Mouse (Mus musculus) CH12.LX (cell line): ENCODE results near the gene Fgfr2. TPM values are rescaled to one million over a fixed set of nuclear protein-coding genes. Genes with fewer than 3 reads are reported as not detected.

Experiments used
- DNase-seq: peaks from one replicate; pipeline ENCODE4 v3.0.0-alpha.2; 2013; ENCODE audit errors: extremely low read depth
- H3K27ac ChIP-seq: 2 replicates; pipeline ENCODE4 v1.5.1; 2012; ENCODE audit warnings: low read depth, mild to moderate bottlenecking, control low read depth, moderate library complexity; ENCODE audit not compliant: insufficient read depth
- H3K27me3 ChIP-seq: replicated peaks from 2 replicates; pipeline ENCODE3; 2012; ENCODE audit warnings: inconsistent platforms
- H3K36me3 ChIP-seq, 2 experiments: replicated peaks in 1 of 2; 2 replicates each; pipeline versions ENCODE3 to v1.6.1; 2012; ENCODE audit warnings: inconsistent platforms in 1 of 2, low read length in 1 of 2, mild to moderate bottlenecking in 1 of 2, mixed read lengths in 1 of 2, moderate library complexity in 1 of 2; ENCODE audit not compliant: control insufficient read depth in 1 of 2, insufficient read depth in 1 of 2
- H3K4me1 ChIP-seq, 2 experiments: 2 replicates each; pipeline ENCODE4 v1.6.1; 2012; ENCODE audit warnings: inconsistent platforms in 1 of 2, moderate library complexity in 1 of 2; ENCODE audit not compliant: insufficient read depth in 2 of 2, control insufficient read depth in 1 of 2
- H3K4me2 ChIP-seq: 2 replicates; pipeline ENCODE4 v1.6.1; 2012; ENCODE audit warnings: low read depth, mild to moderate bottlenecking, control low read depth; ENCODE audit not compliant: poor library complexity, insufficient read depth, severe bottlenecking
- H3K4me3 ChIP-seq, 3 experiments: fragments of 150-350 bp in 1 of 3; sonication (generic) in 1 of 3; replicated peaks in 1 of 3; 2 replicates each; pipeline versions ENCODE3 to v1.5.1; 2011 to 2012; ENCODE audit warnings: low read depth in 2 of 3, low read length in 2 of 3, mild to moderate bottlenecking in 2 of 3, moderate library complexity in 2 of 3, control low read depth in 1 of 3, improper control_type of control experiment in 1 of 3, inconsistent platforms in 1 of 3, mixed read lengths in 1 of 3; ENCODE audit not compliant: poor library complexity in 1 of 3
- H3K79me2 ChIP-seq: replicated peaks from 2 replicates; pipeline ENCODE4 v1.6.1; 2012; ENCODE audit warnings: mild to moderate bottlenecking, moderate library complexity; ENCODE audit not compliant: control insufficient read depth, poor library complexity, insufficient read depth, severe bottlenecking; ENCODE audit errors: extremely low read depth
- H3K9ac ChIP-seq: 2 replicates; pipeline ENCODE4 v1.6.1; 2012; ENCODE audit warnings: low read depth, mild to moderate bottlenecking, control low read depth, moderate library complexity; ENCODE audit not compliant: insufficient read depth
- H3K9me3 ChIP-seq: replicated peaks from 2 replicates; pipeline ENCODE3; 2012; ENCODE audit warnings: low read length, inconsistent platforms, mixed read lengths
- CHD1 ChIP-seq: IDR thresholded peaks from 2 replicates; pipeline ENCODE4 v1.6.1; 2012; ENCODE audit warnings: low read depth, low read length, improper control_type of control experiment, inconsistent platforms
- CTCF ChIP-seq, 2 experiments: IDR thresholded peaks in 1 of 2; conservative IDR thresholded peaks in 1 of 2; 2 replicates each; pipeline ENCODE4 v1.5.1; 2011 to 2012; ENCODE audit warnings: low read depth in 2 of 2, low read length in 2 of 2, improper control_type of control experiment in 1 of 2, inconsistent platforms in 1 of 2, mild to moderate bottlenecking in 1 of 2, moderate library complexity in 1 of 2
- ELF1 ChIP-seq: IDR thresholded peaks from 2 replicates; pipeline ENCODE4 v1.6.1; 2014; ENCODE audit warnings: low read depth, mild to moderate bottlenecking, inconsistent platforms, low read length, improper control_type of control experiment
- EP300 ChIP-seq: IDR thresholded peaks from 2 replicates; pipeline ENCODE4 v1.6.1; 2011; ENCODE audit warnings: low read length, improper control_type of control experiment
- JUND ChIP-seq: conservative IDR thresholded peaks from 2 replicates; pipeline ENCODE4 v1.6.1; 2011; ENCODE audit warnings: low read depth, low read length, improper control_type of control experiment
- KAT2A ChIP-seq: IDR thresholded peaks from 2 replicates; pipeline ENCODE4 v1.6.1; 2012; ENCODE audit warnings: low read length, improper control_type of control experiment, inconsistent platforms; ENCODE audit not compliant: insufficient replicate concordance
- POLR2A ChIP-seq: IDR thresholded peaks from 2 replicates; pipeline ENCODE4 v1.6.1; 2011; ENCODE audit warnings: low read depth, mild to moderate bottlenecking, improper control_type of control experiment, low read length
- RAD21 ChIP-seq: IDR thresholded peaks from 2 replicates; pipeline ENCODE4 v1.6.1; 2011; ENCODE audit warnings: low read depth, mild to moderate bottlenecking, low read length, improper control_type of control experiment, moderate library complexity
- TBP ChIP-seq: conservative IDR thresholded peaks from 2 replicates; pipeline ENCODE4 v1.6.1; 2011; ENCODE audit warnings: low read depth, low read length, improper control_type of control experiment
- TCF12 ChIP-seq: IDR thresholded peaks from 2 replicates; pipeline ENCODE4 v1.6.1; 2014; ENCODE audit warnings: low read depth, mild to moderate bottlenecking, inconsistent platforms, low read length, improper control_type of control experiment
- USF1 ChIP-seq: IDR thresholded peaks from 2 replicates; pipeline ENCODE4 v1.6.1; 2014; ENCODE audit warnings: low read depth, mild to moderate bottlenecking, inconsistent platforms, low read length, improper control_type of control experiment
- ZNF384 ChIP-seq: IDR thresholded peaks from 2 replicates; pipeline ENCODE4 v1.6.1; 2012; ENCODE audit warnings: low read depth, low read length, improper control_type of control experiment, inconsistent platforms
- dilution Hi-C: fragments of 300-500 bp; cut with MboI; formaldehyde crosslinking; loops from 2 replicates; pipeline ENCODE4 v1.14.3; 2020; ENCODE audit warnings: low sequenced_read_pairs; ENCODE audit not compliant: extremely low pct_unique_long_range_greater_than_20kb, extremely low pct_ligation_motif_present
- in situ Hi-C: fragments of 300-500 bp; cut with MboI; formaldehyde crosslinking; loops from 3 replicates; pipeline ENCODE4 v1.14.3; 2019; ENCODE audit warnings: low sequenced_read_pairs, low pct_ligation_motif_present, low pct_unique_long_range_greater_than_20kb, mixed read lengths
- polyA plus RNA-seq: library from polyadenylated mRNA; unstranded; fragments of >175 nt; gene quantifications from 2 replicates; pipeline ENCODE4 v1.2.1, GENCODE M21; 2012; ENCODE audit warnings: low read depth; ENCODE audit not compliant: insufficient read length
- total RNA-seq, 2 experiments: library from RNA; depleted of rRNA; stranded (reverse); fragments of 300-350 nt in 1 of 2; fragments of >200 nt in 1 of 2; gene quantifications; 2 replicates each; pipeline ENCODE4 v1.2.3; 2012 to 2014

The Fgfr2 gene
- total and polyA plus RNA-seq, 3 experiments = not detected

DNA sequence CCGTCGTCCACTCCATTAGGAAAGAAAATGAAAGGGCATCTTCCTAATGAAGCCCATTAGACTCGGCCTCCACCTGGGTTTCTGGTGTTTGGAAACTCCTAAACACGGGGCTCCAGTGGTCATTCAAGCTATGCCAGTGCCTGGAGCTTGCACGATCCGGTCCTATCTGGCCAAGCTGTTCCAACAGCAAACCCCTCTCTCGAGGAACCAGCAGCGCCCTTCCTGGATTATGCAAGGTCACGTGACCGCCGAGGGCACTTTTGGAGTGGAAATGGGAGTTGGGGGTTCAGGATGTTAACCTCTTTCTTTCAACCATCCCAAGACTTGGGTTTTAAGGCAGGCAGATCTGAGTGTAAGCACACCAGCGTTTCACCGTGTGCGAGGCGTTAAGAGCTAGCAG is 7.3 kb downstream of the Fgfr2 start:
- DNase-seq = no peak
- no peak for TF ChIP-seq EP300
- Histone ChIP-seq H3K4me1 (peaks cover 0 to 3% of the 10 kb centered on the region in 2 experiments; a peak in 2 of 4 replicates), H3K79me2 (no peaks in the 10 kb centered on the region), H3K36me3 (no peaks in the 10 kb centered on the region), H3K9me3 (peaks cover 4% of the 10 kb centered on the region), H3K27ac (no peak overlapping the region), H3K27me3 (peaks cover 88% of the 10 kb centered on the region), H3K4me2 (no peak overlapping the region), H3K4me3 (no peak overlapping the region), H3K9ac (no peak overlapping the region)
- dilution Hi-C loops = no loop called here
- in situ Hi-C loops = no loop called here

GRCm38 (mm10) chr7:133114847-133115470 is 8.2 kb downstream of the Fgfr2 start:
- in situ Hi-C loops = no loop called here
- Histone ChIP-seq H3K27ac (no peak overlapping the region), H3K36me3 (no peaks in the 10 kb centered on the region), H3K27me3 (peaks cover 90% of the 10 kb centered on the region), H3K4me3 (no peak overlapping the region), H3K9ac (no peak overlapping the region), H3K9me3 (no peaks in the 10 kb centered on the region), H3K4me2 (no peak overlapping the region), H3K4me1 (peaks cover 0 to 3% of the 10 kb centered on the region in 2 experiments; a peak in 2 of 4 replicates), H3K79me2 (no peaks in the 10 kb centered on the region)
- dilution Hi-C loops = no loop called here
- no peak for DNase-seq
- TF ChIP-seq USF1 (no peak), TBP (no peak), ZNF384 (no peak), TCF12 (no peak), JUND (no peak), ELF1 (no peak), RAD21 (no peak), CHD1 (no peak), KAT2A (no peak)

- Histone ChIP-seq H3K4me1 (peaks cover 3 to 15% of the 10 kb centered on the region in 2 experiments; a peak in 2 of 4 replicates), H3K36me3 (no peaks in the 10 kb centered on the region), H3K27me3 (peaks cover 88% of the 10 kb centered on the region), H3K9me3 (no peaks in the 10 kb centered on the region), H3K79me2 (no peaks in the 10 kb centered on the region), H3K9ac (no peak overlapping the region), H3K27ac (no peak overlapping the region), H3K4me3 (no peak overlapping the region), H3K4me2 (no peak overlapping the region)
- in situ Hi-C loops (no loop called here), dilution Hi-C loops (no loop called here)
- no peak for DNase-seq
- TF ChIP-seq TBP (no peak), POLR2A (no peak), RAD21 (no peak; the same call in none of the 2 replicates), CTCF (conservative IDR thresholded peaks at IDR 0.05 in 1 of 2, IDR thresholded peaks at IDR 0.05 in 1 of 2; ENCODE audit: low read depth in 2 of 2, low read length in 2 of 2) (peak in 1 of 2 experiments; percentile 15; a peak in 1 of 4 replicates)
Measured at GRCm38 (mm10) chr7:133113185-133113895, 9.8 kb downstream of the Fgfr2 start.
